Mouse (Mus musculus) adrenal gland, postnatal 10 days (tissue): Measurements from ENCODE around the gene Mterf1a. TPM values are rescaled to one million over a fixed set of nuclear protein-coding genes. Genes with fewer than 3 reads are reported as not detected.
A peak's percentile ranks its signal among the peaks of the same experiment; 100 is the strongest.
"Not testable (repeated sequence)": the region's sequence is repeated elsewhere in the genome, so short reads cannot be mapped to it uniquely, and the experiment has no call there.

Experiments used
- DNase-seq: peaks from one replicate; pipeline ENCODE4 v3.0.0; 2021; ENCODE audit warnings: mixed read lengths
- long read RNA-seq, 2 experiments: library from polyadenylated mRNA; stranded (forward); transcript quantifications; one replicate each; pipeline ENCODE4 v2.0.0; 2021
- total RNA-seq, 2 experiments: library from RNA; stranded (reverse); gene quantifications; 2 replicates each; pipeline ENCODE4 v1.2.3; 2021

Gene Mterf1a
- 10 to 100 TPM in 1 of 2 experiments, 1 to 10 TPM in 1; 7.0 to 11.0 TPM for total RNA-seq
- long read RNA-seq, experiment 1, transcript Mterf1a-201 (2 exons, 1,376 nt), result major isoform, 7 of 9 reads
- long read RNA-seq, experiment 1, partial matches to known transcripts, result 0 of 9 reads
- long read RNA-seq, experiment 1, other reads (novel, unspliced or antisense), result 2 of 9 reads
- long read RNA-seq, experiment 2, transcript Mterf1a-201 (2 exons, 1,376 nt), result major isoform, 6 of 12 reads
- long read RNA-seq, experiment 2, partial matches to known transcripts, result 1 of 12 reads
- long read RNA-seq, experiment 2, other reads (novel, unspliced or antisense), result 1 of 12 reads

GRCm38 (mm10) chr5:3893459-3894293 is at the start of gene Mterf1a:
Gene Mterf1a, minus strand, starts transcription at chr5:3893933.
- peak; percentile 43 for DNase-seq

DNA sequence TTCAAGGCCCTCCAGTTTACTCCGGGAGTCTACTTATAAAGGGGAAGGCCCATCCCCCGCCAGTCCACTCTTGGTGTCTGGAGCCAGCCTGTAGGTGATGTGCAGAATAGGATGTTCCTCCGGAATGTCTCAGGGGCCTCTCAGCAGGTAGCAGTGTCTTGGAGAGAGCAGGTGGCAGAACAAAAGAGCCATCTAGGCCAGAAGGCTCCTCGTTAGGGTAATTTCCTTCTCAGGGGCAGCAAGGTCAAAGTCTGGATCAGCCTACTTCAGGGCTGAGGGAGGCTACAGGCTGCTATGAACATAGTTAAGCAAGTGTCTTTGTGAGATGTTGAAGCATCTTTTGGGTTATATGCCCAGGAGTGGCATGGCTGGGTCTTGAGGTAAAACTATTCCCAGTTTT is 49.4 kb upstream of the Mterf1a start:
- DNase-seq, result not testable (repeated sequence)

DNA sequence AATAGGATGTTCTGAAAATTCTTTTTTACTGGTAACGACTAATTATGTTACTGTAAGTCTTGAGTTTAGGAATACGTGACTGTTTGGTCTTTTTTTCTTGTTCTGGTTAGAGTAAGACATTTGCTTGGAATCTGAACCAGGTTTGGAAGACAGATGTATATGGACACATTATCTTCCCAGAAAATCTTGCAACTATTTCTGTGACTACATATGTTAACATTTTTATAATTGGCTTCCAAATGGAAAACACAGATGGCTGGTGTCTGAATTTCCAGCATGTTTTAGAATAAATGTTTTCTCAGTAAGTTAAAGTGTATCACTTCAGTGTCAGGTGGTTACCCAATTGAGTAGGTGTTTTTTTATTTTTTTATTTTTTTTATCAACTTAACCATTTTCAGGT is 47.5 kb upstream of the Mterf1a start:
- DNase-seq, result no peak

DNA sequence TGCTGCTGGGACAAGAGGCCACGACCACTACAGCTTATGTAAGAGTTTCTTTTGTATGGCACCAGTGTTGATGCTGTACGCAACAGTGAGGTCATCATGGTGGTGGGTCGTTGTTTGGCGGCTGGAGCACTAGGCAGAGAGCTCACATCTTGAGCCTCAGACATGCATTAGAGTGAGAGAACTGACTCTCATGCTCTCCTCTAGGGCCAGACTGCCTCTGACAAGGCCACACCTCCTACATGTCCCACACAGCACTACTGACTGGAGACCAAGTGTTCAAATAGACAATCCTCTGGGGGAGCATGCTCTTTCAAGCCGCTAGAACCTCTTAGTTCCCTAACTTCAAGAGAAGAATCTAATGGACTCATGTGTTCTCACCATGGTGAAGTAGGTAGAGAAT is 45.6 kb upstream of the Mterf1a start:
- no peak for DNase-seq

GRCm38 (mm10) chr5:3938905-3939304 is 45.2 kb upstream of the Mterf1a start:
- DNase-seq, result no peak

- DNase-seq, result peak; percentile 43
These were observed 42.2 kb upstream of the Mterf1a start for GRCm38 (mm10) chr5:3935778-3936554.

DNA sequence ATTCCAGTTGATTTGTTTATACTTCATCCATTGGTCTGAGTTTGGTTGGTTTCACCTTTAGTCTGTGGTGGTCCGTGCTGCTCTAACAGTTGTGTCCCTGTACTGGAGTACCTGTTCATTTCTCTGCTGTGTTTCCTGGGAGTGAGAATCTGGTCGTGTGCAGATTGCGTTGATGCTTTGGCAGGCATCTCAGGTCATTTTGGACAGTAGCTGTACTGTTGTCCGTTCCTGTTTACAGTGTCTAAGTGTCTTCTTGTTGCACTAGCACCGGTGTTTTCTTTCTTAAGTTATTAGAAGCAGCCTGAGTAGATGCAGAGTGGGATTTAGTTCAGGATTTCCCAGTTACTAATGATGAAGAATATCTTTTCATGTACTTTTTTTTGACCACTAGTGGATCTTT is 41.5 kb upstream of the Mterf1a start:
- no peak for DNase-seq

- no peak for DNase-seq
These were observed 39.8 kb upstream of the Mterf1a start for GRCm38 (mm10) chr5:3933551-3933950.

DNA sequence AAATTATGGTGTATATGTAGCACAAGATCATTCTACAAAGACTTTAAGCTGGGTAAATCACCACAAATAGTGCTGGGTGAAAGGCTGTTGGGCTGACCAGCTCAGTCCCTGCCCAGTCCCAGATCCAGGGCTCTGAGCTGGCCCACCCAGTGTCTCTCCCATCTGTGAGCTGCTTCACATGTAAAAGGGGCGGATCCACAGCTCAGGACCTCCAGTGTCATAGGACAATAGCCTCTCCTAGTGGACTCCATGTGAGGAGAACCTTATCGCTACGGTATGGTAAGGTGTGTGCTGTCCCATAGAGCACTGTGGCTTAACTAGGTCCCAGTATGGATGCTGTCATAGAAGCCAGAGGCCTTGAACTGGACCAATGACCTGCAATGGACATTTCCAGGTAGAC is 37.9 kb upstream of the Mterf1a start:
- DNase-seq, result no peak

GRCm38 (mm10) chr5:3930760-3931159 is 37.0 kb upstream of the Mterf1a start:
- no peak for DNase-seq

DNA sequence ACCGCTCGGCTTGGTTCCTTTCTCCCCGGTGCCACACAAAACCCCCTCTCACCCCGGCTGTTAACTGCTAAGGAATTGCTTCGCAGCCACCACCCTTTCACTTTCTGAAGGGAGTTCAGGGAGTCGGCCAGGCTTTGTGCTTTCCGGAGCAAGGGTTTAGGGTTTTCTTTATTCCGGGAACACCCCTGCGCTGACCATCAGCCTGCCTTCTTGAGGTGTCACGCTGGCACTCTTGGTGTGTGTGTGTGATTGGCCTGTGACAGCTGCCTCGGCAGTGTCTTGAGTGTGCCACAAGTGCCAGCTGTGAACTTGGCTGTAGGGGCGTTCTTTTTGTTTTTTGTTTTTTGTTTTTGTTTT is 34.9 kb upstream of the Mterf1a start:
- DNase-seq, result peak; percentile 51

GRCm38 (mm10) chr5:3927801-3928689 is 34.3 kb upstream of the Mterf1a start, which contains the start of gene Akap9:
Gene Akap9, plus strand, starts transcription at chr5:3928054.
- DNase-seq, result peak; percentile 87

GRCm38 (mm10) chr5:3926666-3927065 is 32.9 kb upstream of the Mterf1a start:
- no peak for DNase-seq

GRCm38 (mm10) chr5:3922350-3922749 is 28.6 kb upstream of the Mterf1a start:
- DNase-seq, result no peak

DNA sequence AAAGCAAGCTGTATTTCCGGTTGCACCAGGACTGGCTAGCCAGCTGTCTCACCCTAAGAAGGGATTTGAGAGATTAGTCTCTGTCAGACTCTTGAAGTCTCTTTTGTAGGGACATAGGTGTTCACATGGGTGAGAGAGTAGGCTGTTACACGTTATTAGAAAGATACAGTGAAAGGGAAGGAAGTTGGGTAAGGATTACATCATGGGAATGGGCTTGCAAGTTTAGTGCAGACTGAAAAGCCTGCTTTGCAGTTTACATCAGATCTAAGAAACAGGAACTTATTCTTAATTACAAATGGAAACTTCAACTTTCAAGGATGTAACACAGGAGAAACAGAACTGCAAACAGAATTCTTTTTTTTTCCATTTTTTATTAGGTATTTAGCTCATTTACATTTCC is 11.7 kb upstream of the Mterf1a start:
- no peak for DNase-seq

GRCm38 (mm10) chr5:3894294-3894619 is 524 bp upstream of the Mterf1a start:
- DNase-seq, result not testable (repeated sequence)

GRCm38 (mm10) chr5:3889201-3889600 is 4.5 kb downstream of the Mterf1a start:
- no peak for DNase-seq

DNA sequence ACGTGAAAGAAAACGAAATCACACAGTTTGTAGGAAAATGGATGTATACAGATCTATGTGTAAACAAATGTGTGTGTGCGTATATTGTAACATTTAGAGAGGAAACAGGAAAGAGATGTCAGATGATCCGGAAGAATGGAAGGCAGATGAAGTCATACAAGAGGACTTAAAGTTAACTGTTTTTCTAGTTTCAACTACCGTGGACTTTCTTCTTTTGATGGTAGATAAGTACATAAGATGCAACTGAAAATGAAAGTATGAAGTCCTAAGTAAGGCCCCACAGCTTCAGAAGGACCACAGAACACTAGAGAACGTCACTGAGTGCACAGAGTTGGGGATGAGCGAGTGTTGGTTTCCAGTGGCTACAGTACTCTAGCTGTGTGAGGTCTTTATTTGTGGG is 6.9 kb downstream of the Mterf1a start:
- DNase-seq, result not testable (repeated sequence)

GRCm38 (mm10) chr5:3873485-3873884 is 20.2 kb downstream of the Mterf1a start:
- no peak for DNase-seq

GRCm38 (mm10) chr5:3872348-3872747 is 21.4 kb downstream of the Mterf1a start:
- no peak for DNase-seq

DNA sequence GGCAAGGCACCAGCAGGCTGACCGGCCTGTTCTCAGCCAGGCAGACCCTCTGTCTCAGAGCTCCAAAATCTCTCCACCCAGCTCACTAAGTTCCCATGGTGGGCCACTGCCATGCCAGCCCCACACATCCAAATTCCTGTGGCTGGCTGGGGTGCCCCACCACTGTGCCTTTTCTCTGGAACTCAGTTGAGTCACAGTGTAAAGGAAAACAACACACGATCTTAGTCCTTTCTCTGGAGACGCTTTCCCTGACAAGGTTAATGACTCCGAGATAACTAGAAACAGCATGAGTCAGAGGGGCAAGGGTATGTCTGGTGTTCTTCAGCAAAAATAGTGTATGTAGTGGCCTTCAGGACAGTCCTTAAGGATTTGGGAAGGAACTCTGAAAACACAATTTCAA is 23.6 kb downstream of the Mterf1a start:
- peak; percentile 15 for DNase-seq

DNA sequence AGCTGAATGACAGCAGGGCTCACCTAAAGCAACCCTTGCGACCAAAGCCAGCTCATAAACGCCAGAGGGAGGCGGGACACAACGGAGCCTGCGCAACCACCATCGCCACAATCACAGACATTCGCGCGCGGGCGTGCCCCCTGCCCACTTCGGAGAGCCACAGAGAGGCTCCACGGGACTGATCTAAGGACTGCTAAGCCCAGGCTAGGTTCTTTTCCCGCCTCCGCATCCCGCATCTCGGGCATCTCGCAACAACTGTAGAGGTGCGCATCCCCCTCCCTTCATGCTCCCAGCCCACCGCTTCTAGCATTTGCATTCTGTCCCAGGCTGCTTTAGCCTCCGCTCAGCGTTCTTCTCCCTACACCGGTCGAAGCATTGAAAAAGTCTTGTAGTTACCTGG is 48.7 kb downstream of the Mterf1a start, which contains the start of gene Lrrd1:
Gene Lrrd1, plus strand, starts transcription at position 148 of the 400 bp plus-strand sequence.
- DNase-seq, result peak; percentile 27
